Mouse (Mus musculus) urinary bladder, postnatal 4 days (tissue): Measurements from ENCODE around the gene Kcnh4.

Experiments
- DNase-seq, 2 experiments: peaks; one replicate each; pipeline ENCODE4 v3.0.0; 2021 to 2022; ENCODE audit warnings: low spot score in 2 of 2

The Kcnh4 gene

DNA sequence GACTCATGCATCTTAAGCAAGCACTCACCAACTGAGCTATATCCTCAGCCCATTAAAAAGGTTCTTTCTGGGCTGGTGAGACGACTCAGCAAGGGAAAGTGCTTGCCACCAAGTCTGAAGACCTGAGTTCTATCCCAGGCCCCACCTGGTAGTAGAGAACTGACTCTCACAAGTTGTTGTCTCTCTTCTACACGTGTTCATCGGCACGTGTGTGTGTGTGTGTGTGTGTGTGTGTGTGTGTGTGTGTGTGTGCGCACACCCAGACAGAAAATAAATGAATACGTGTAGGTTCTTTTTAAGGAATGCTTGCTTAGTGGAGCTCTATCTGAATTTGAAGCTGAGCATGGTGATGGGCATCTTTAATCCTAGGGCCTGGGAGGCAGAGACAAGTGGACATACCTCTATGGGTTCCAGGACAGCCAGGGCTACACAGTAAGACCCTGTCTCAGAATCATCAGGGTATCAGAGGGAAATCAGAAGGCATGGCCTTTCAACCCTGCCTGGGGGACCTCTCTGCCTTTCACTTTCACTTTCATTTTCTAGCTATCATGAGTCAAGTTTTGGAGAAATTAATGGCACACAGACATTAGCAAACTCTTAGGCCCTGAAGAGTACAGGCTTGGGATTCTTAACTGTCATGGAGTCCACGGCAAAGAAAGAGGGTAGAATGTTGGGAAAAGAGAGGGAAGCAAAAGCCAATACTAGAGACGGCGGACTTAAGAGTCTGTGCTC, 24.4 kb downstream of the Kcnh4 start:
- no peak for DNase-seq

DNA sequence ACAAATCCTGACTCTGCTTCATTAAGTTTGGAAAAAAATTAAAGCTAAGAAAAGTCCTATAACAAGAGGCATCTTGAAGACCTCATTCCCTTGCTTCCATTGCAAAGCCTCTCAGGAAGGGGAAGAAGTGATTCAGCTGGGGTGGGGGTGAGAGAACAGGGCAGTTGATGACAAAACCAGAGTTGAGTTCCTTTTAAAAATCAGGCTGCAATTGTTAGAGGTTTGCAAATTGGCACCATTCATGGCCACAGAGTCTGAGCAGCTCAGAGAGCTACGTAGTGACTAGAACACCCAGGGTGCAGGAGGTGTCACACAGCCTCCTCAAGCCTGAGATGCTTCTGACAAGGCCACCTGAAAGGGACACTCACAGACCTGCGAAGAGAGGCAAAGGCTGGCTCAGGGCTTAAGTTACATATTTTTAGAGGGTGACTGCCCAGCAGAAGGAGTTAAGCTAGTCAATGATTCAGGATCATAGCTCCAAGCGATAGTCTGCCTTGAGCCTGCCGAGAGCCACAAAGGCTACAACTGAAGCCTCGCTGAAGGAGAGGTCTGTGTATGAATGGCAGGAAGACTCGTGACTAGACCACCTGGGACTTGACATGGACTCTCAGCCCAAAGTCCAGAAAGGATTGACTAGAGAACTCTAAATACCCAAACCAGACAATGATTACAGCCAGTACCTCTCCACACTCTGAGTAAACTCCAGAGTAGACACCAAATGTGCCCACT, 29.1 kb downstream of the Kcnh4 start:
- no peak for DNase-seq

DNA sequence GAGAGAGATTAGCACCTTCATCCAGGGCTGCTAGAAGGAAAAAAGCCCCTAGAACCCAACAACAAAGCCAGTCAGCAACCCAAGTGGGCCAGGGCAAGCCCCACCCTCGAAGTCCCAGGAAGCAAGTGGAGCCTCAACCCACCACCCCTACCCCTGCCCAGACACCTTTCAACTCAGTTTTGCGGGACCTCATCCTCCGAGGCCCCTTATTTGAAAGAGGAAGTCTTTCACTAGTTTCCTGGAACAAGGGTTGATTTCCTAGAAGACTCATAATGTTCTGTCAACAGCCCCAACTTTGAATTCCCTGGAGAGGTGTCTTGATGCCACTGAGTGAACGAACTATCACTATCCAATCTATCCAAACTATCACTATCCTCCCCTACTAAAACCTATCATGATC, 29.8 kb downstream of the Kcnh4 start:
- no peak for DNase-seq

DNA sequence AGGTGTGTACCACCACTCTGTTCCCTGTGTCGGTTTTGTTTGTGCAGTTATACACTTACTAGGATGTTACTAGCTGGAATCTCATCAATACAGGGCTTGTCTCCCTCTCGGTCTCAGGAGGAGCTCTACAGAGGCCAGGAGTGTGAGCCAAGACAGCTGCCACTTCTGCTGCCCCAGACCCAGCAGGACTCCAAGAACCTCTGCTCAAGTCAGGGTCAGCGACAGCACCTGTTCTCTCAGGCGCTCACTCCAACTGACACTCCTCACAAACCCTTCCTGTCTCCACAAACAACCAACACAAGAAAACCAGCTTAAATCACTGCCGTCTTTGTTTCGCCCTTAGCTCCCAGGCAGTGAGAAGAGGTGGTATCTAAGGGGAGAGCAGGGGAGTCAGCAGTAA, 31.1 kb downstream of the Kcnh4 start:
- no peak for DNase-seq

DNA sequence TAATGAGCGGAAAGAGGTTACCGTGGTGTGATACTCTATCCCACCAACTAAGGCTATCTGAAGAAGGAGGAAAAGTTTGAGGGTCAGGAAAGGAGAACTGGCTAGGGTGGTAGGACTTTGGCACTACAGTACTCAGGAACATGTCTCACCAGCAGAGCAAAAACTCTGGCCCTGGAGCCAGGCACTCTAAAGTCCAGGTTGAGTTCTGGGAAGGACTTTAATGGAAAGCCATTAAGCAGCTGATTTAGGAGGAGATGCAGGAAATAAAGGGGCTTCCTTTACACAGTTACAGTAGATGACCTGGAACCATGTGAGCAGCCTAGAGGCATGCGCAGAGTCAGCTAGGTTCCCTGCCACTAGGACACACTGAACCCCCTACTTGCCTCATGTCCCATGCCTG, 32.5 kb downstream of the Kcnh4 start:
- no peak for DNase-seq

DNA sequence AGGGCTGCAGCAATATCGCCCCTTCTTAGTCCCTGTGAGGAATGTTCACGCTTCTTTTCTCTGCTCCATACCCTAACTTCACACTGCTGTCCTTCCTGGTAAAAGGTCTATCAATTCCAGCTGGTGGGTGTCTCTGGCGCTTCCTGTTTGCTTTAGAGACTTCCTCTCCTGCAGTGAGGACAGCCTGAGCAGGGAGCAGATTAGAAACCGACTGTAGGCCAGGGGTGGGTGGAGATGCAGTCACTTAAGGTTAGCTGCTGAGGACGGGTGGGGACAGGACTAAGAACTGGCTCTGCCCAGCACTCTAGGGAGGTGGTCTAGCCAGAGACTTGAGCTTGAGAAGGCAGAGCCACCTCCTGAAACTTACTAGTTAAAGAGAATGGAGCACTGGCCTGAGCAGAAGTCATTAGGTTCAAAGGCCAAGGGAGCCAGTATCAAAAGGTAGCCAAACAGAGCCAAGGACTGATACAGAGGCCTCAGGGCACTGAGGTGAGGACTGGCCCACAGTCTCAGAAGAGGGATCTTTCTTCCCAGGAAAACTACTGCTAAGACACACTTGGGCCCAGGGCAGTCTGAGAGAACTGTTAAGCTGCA, 34.7 kb downstream of the Kcnh4 start:
- DNase-seq, result no peak

GRCm38 (mm10) chr11:100722493-100723028, 37.2 kb downstream of the Kcnh4 start:
- DNase-seq, result no peak

DNA sequence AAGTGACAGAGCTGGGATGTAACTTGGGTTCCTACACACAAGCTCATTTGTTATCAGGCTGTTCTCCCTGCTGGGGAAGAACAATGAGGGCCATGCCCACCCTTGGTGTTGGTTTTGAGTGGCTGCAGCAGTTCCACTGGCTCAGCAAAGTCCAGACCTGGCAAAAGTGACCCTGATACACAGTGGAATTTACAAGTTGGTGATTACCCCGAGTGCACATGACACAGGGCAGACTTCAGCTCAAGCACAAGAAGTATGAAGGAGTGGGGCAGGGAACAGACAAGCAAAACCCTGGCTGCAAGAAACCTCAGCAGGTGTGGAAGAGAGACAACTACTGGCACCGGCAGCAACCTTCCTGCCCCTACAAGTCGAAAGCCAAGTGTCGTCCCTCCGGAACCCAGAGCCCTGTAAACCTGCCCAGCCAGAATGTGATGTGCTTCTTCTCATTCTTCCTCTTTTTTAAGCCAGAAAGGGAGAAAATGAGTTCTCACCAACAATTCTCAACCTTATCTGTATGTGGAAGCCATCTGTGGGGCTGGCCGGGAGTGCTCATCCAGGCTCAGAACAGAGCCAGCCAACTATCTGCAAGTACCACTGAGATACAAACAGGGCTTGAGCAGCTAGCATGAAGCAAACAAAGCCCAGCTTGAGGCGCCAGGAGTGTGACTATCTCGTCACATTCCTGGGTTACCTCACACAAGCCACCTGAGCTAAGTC, 37.8 kb downstream of the Kcnh4 start:
- DNase-seq, result no peak

DNA sequence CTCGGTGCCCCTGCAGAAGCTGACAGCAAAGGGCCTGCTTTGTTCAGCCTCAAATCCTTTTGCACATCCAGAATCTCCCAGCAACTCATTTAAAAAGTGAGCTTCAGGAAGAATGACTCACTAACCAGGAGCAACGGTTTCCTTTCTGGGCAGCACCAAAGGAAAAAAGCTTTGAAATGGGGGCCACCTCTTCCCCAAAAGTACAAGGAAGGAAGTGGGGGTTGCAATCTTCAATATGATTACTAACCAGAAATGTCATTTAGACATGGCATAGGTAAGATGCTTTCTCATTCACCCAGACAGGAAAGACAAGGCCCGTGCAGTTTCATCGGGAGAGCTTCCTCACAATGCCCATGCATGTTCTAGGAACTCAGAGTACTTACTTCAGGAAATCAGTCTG, 38.5 kb downstream of the Kcnh4 start:
- no peak for DNase-seq

GRCm38 (mm10) chr11:100720345-100720744, 39.4 kb downstream of the Kcnh4 start:
- DNase-seq, result no peak

- DNase-seq, result no peak
Measured at GRCm38 (mm10) chr11:100719893-100720292, 39.8 kb downstream of the Kcnh4 start.

DNA sequence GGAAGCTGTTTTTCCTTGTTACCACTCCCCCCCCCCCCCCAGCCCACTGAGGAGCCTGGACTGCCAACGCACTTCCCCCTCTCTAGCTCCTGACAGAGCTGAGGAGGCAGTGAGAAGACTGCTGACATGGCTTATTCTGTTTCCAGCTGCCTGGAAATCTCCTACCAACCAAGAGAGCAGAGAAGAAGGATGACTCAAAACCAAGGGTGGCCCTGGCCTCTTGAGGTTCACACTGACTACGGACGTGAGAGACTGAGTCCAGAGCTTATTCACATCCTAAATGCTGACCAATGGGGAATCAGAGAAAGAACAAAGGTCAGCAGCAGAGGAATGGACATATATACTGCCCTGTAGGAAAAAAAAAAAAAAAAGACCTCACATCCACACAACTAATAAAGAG, 40.4 kb downstream of the Kcnh4 start:
- DNase-seq, result no peak

- DNase-seq, result no peak
Measured at GRCm38 (mm10) chr11:100718866-100719265, 40.9 kb downstream of the Kcnh4 start.

- DNase-seq, result no peak
Measured at GRCm38 (mm10) chr11:100718462-100718861, 41.3 kb downstream of the Kcnh4 start.

GRCm38 (mm10) chr11:100716649-100717048, 43.1 kb downstream of the Kcnh4 start:
- no peak for DNase-seq

- no peak for DNase-seq
Measured at GRCm38 (mm10) chr11:100714948-100715347, 44.8 kb downstream of the Kcnh4 start.

GRCm38 (mm10) chr11:100714534-100714915, 45.2 kb downstream of the Kcnh4 start:
- DNase-seq, result peak; percentile 60 to 78

DNA sequence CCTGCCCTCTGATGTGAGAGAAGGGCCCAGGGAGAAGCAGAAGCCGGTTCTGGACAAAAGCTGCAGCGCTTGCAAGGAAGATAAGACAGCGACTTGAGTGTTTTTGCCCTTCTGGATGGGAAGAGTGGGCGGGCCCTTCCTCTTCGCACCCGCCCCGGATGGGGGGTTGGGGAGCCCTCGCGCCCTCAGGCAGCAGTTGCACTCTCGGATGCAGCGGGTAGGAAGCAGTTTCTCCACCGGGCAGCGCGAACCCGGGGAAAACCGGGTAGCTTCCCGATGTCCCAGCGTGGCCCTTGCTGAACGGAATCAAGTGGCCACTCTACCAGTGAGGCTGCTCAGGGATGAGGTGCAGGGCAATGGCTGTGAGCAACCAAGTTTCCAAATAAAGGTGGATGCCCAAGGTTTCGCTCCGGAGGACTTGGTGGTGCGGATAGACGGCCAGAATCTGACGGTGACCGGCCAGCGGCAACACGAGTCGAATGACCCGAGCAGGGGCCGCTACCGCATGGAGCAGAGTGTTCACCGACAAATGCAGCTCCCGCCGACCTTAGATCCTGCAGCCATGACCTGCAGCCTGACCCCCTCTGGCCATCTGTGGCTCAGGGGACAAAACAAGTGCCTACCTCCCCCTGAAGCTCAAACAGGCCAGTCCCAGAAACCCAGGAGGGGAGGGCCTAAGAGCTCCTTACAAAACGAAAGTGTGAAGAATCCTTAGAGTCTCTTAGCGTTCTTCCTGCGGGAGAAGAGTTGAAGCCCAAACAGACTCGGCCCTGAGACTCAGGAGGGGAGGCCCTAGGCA, 45.8 kb downstream of the Kcnh4 start, which contains the start of gene Hspb9:
Gene Hspb9 (plus strand): TSS at position 116 of the 799 bp plus-strand sequence.
- DNase-seq, result peak; percentile 66 to 71

GRCm38 (mm10) chr11:100713174-100713573, 46.6 kb downstream of the Kcnh4 start:
- no peak for DNase-seq

GRCm38 (mm10) chr11:100711783-100712615, 47.7 kb downstream of the Kcnh4 start, which contains the start of gene Kat2a:
Gene Kat2a (minus strand): TSS chr11:100712465.
- DNase-seq, result peak; percentile 81 to 82
